Mouse (Mus musculus): ENCODE measurements around the gene Supt6. TPM values are rescaled to one million over a fixed set of nuclear protein-coding genes. Genes with fewer than 3 reads are reported as not detected.

Supt6 gene
- total RNA-seq, 4 experiments from 2014 or later = 71.8 to 93.4 (median 79.5) TPM

- DNase-seq = no peak
Measured at GRCm38 (mm10) chr11:78182450-78182849, 63.3 kb downstream of the Supt6 start.

GRCm38 (mm10) chr11:78181830-78182357, 63.9 kb downstream of the Supt6 start:
- DNase-seq = no peak

- DNase-seq = no peak
Measured at GRCm38 (mm10) chr11:78180081-78180761, 65.6 kb downstream of the Supt6 start.

GRCm38 (mm10) chr11:78179438-78179999, 66.3 kb downstream of the Supt6 start:
- no peak for DNase-seq

- DNase-seq = peak; percentile 66
Measured at GRCm38 (mm10) chr11:78178859-78179437, 66.8 kb downstream of the Supt6 start.

- DNase-seq = peak; percentile 94
Measured at GRCm38 (mm10) chr11:78177903-78178858, 67.6 kb downstream of the Supt6 start.

- DNase-seq = no peak
Measured at GRCm38 (mm10) chr11:78177437-78177836, 68.3 kb downstream of the Supt6 start.

- DNase-seq = no peak
Measured at GRCm38 (mm10) chr11:78176905-78177331, 68.9 kb downstream of the Supt6 start.

GRCm38 (mm10) chr11:78176402-78176862, 69.4 kb downstream of the Supt6 start, which contains the start of the genes Nek8 and Tlcd1:
Nek8 (minus strand) TSS chr11:78176675.
Tlcd1 (plus strand) TSS chr11:78176711.
- DNase-seq = peak; percentile 92

- DNase-seq = no peak
Measured at GRCm38 (mm10) chr11:78175771-78176401, 69.9 kb downstream of the Supt6 start.

- DNase-seq = no peak
Measured at GRCm38 (mm10) chr11:78174506-78174905, 71.3 kb downstream of the Supt6 start.

- no peak for DNase-seq
Measured at GRCm38 (mm10) chr11:78172748-78173383, 72.9 kb downstream of the Supt6 start.

GRCm38 (mm10) chr11:78172034-78172747, 73.6 kb downstream of the Supt6 start:
- DNase-seq = no peak

GRCm38 (mm10) chr11:78171328-78171727, 74.5 kb downstream of the Supt6 start:
- no peak for DNase-seq

GRCm38 (mm10) chr11:78170306-78170705, 75.5 kb downstream of the Supt6 start:
- DNase-seq = no peak

- no peak for DNase-seq
Measured at GRCm38 (mm10) chr11:78168541-78169468, 77.0 kb downstream of the Supt6 start.

- no peak for DNase-seq
Measured at GRCm38 (mm10) chr11:78167257-78167959, 78.4 kb downstream of the Supt6 start.

- DNase-seq = no peak
Measured at GRCm38 (mm10) chr11:78166640-78167039, 79.1 kb downstream of the Supt6 start.

- DNase-seq = no peak
Measured at GRCm38 (mm10) chr11:78166161-78166560, 79.6 kb downstream of the Supt6 start.

Measured in adrenal gland, adult 8-10 months (tissue).